Mouse (Mus musculus) embryonic facial prominence, embryonic 15.5 days (tissue): ENCODE results near the gene Dnal1. TPM values are rescaled to one million over a fixed set of nuclear protein-coding genes. Genes with fewer than 3 reads are reported as not detected.

Experiments
- ATAC-seq: fragments of 200-750 bp; cut with Nextera tagmentation; 2 replicates; pipeline ENCODE4 v1.8.0; 2017; ENCODE audit warnings: low read depth, moderate TSS enrichment; ENCODE audit not compliant: insufficient number of reproducible peaks, low FRiP score, low TSS enrichment
- H3K27ac ChIP-seq: fragments of 300-500 bp; sonication (generic); replicated peaks from 2 replicates; pipeline ENCODE4 v1.5.1; 2015; ENCODE audit warnings: mild to moderate bottlenecking, inconsistent platforms
- H3K27me3 ChIP-seq: fragments of 300-500 bp; sonication (generic); 2 replicates; pipeline ENCODE4 v1.6.1; 2015; ENCODE audit warnings: inconsistent platforms
- H3K36me3 ChIP-seq: fragments of 300-500 bp; sonication (generic); 2 replicates; pipeline ENCODE4 v1.6.1; 2015; ENCODE audit warnings: mild to moderate bottlenecking, inconsistent platforms
- H3K4me1 ChIP-seq: fragments of 300-500 bp; sonication (generic); 2 replicates; pipeline ENCODE4 v1.6.1; 2015; ENCODE audit warnings: inconsistent platforms
- H3K4me2 ChIP-seq: fragments of 300-500 bp; sonication (generic); replicated peaks from 2 replicates; pipeline ENCODE4 v1.6.1; 2015; ENCODE audit warnings: mild to moderate bottlenecking, inconsistent platforms
- H3K4me3 ChIP-seq: fragments of 300-500 bp; sonication (generic); replicated peaks from 2 replicates; pipeline ENCODE4 v1.5.1; 2015; ENCODE audit warnings: mild to moderate bottlenecking, inconsistent platforms
- H3K9ac ChIP-seq: fragments of 300-500 bp; sonication (generic); 2 replicates; pipeline ENCODE4 v1.6.1; 2015; ENCODE audit warnings: inconsistent platforms
- H3K9me3 ChIP-seq: fragments of 300-500 bp; sonication (generic); replicated peaks from 2 replicates; pipeline ENCODE4 v1.6.1; 2016; ENCODE audit warnings: inconsistent platforms
- WGBS: fragments of 180-500 bp; shearing (Covaris S2); methylation state at CpG from one replicate; pipeline ENCODE4 v1.1.7; 2015; 5-methylcytosine and 5-hydroxymethylcytosine counted together
- polyA plus RNA-seq: library from polyadenylated mRNA; unstranded; fragments of >200 nt; fragmentation: Nextera tagmentation; extraction: Ambion mirVana; gene quantifications from 2 replicates; pipeline ENCODE4 v1.2.1, GENCODE M21; 2015

Dnal1 gene
- polyA plus RNA-seq, 1 experiment from 2014 or later = 6.0 TPM

DNA sequence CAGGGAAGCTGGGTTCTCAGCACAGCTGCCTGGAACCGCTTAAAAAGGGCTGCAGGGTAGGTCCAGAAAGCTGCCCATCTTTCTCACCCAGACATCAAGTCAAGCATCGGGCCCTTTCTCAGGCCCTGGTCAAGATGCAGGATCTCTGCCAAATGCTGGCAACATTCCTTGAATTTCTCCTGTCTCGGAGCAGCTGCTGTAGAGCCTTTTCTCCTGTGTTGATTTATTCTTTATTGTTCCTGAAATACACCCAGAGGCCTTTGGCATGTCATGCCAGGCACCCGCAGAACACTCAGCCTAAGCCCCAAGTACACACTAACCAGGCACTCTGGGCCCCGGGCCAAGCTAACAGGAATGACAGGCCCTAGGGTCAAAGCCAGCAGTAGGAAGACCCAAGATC, 72.8 kb downstream of the Dnal1 start:
- no peak overlapping the region for H3K9ac ChIP-seq
- peak overlapping the region; percentile 81 for H3K27ac ChIP-seq
- no peaks in the 10 kb centered on the region for H3K9me3 ChIP-seq
- H3K27me3 ChIP-seq = no peaks in the 10 kb centered on the region
- H3K36me3 ChIP-seq = 0 out of 2 replicates have a peak, but pooled peaks cover 8% of the 10 kb centered on the region
- H3K4me3 ChIP-seq = no peak overlapping the region
- ATAC-seq = 0 out of 2 replicates have a peak, but pooled peaks have one; percentile 17
- H3K4me2 ChIP-seq = peak overlapping the region; percentile 15; the same call in 1 of the 2 replicates
- H3K4me1 ChIP-seq = peaks cover 78% of the 10 kb centered on the region
- 51% methylated on average over 5 of the region's 5 CpGs for WGBS

DNA sequence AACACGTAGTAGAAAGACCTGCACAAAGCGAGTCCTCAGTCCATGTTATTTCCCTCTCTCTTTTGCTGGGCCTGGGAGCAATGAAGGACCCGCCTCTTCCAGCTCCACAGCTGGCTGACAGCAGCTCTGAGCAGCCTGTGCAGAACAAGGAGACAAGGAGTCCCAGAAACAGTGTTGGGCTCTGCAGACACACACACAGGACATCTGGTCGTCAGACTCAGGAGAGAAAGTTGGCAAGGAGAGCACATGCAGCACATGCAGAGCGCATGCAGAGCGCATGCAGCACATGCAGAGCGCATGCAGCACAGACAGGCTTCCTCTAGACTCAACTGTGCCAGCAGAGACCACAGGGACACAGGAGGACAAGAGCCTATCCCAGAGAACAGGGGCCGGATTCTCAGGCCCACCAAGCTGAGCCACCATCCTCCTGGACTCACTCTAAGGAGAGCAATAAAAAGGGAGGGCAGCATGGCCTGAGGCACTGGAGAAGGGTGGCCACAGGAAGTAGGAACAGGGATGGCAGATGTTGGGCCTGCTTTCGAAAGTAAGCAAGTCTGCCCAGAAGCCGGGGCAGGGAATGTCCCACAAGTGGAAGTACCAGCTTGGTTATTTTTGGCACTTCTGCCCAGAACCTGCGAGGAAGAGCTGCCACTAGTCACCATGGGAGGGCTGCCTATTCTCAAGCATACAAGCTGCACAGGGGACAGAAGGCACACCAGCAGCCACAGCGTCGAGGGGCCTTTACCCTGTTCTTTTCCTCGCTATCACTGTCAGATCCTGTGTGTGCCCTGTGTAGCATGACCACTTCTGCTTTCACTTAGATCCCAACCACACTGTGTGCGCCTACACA, 73.8 kb downstream of the Dnal1 start:
- 36% methylated on average over 15 of the region's 15 CpGs for WGBS
- Histone ChIP-seq H3K4me3 (no peak overlapping the region), H3K9ac (no peak overlapping the region), H3K9me3 (no peaks in the 10 kb centered on the region), H3K27ac (peak overlapping the region; percentile 81), H3K27me3 (no peaks in the 10 kb centered on the region), H3K36me3 (0 out of 2 replicates have a peak, but pooled peaks cover 8% of the 10 kb centered on the region), H3K4me1 (peaks cover 86% of the 10 kb centered on the region), H3K4me2 (peak overlapping the region; percentile 15; the same call in 1 of the 2 replicates)
- peak; percentile 72 for ATAC-seq

DNA sequence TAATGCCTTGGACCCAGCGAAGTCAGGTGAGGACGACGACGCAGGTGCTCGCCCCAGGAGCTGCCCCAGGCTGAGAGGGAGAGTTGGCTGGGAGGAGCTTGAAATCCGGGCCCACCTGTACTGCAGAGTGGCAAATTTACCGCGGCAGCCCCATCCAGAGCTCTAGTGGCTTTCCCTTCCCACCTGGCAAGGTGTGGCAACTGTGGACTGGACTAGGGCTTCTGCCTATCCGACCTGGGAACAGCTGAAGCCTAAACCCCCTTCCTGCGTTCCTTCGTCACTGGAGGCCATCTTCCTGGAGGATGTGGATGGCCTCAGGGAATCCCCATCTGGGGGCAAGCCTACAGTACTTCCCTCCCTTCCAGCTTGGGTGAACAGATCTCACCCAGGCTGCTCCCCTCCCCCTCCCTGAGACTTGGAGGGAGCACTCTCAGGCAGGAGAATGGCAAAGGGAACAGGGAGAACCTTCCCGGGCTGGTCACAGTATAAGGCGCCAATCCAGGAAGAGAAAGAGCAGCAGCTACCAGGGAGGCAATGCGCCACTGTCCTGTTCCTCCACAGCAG, 74.8 kb downstream of the Dnal1 start:
- 0 out of 2 replicates have a peak overlapping the region, but pooled peaks have one; percentile 6 for H3K9ac ChIP-seq
- no peaks in the 10 kb centered on the region for H3K9me3 ChIP-seq
- no peaks in the 10 kb centered on the region for H3K27me3 ChIP-seq
- 0 out of 2 replicates have a peak overlapping the region, but pooled peaks have one; percentile 21 for H3K4me2 ChIP-seq
- H3K4me1 ChIP-seq = peaks cover 86% of the 10 kb centered on the region
- H3K36me3 ChIP-seq = 0 out of 2 replicates have a peak, but pooled peaks cover 8% of the 10 kb centered on the region
- peak overlapping the region; percentile 81 for H3K27ac ChIP-seq
- H3K4me3 ChIP-seq = no peak overlapping the region
- ATAC-seq = no peak
- WGBS = 47% methylated on average over 14 of the region's 14 CpGs

DNA sequence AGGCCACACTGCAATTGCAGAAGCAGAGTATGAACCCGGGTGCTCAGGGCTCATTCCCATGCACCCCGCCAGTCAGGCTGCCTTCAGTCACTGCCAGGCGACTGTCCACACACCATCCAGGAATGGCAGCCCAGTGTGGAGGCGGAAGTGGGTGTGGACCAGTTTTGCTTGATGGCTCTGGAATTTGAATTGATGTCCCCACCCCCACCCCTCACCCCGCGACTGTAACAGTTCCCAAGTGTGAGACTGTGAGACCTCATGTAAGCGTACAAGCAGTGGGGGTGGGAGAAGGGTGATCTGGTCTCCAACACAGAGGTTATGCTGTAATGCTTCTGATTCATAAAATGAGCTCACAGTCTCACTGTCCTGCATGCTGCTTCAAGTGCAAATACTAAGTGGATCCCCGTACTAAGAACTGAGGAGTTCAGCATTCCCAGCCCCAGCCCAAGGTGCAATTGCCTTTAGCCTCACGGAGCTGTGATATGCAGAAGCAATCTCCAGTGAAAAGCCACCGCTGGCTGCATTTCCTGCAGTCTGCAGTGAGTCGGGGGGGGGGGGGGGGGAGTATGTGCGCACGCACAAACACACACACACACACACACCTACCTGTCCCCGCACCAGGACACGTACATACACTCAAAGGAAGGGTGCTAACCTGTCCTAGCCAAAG, 76.1 kb downstream of the Dnal1 start:
- Histone ChIP-seq H3K9me3 (no peaks in the 10 kb centered on the region), H3K27me3 (no peaks in the 10 kb centered on the region), H3K4me3 (no peak overlapping the region), H3K4me1 (peaks cover 89% of the 10 kb centered on the region), H3K27ac (no peak overlapping the region), H3K4me2 (peak overlapping the region; percentile 21), H3K9ac (no peak overlapping the region), H3K36me3 (0 out of 2 replicates have a peak, but pooled peaks cover 8% of the 10 kb centered on the region)
- WGBS = 48% methylated on average over 15 of the region's 15 CpGs
- no peak for ATAC-seq

DNA sequence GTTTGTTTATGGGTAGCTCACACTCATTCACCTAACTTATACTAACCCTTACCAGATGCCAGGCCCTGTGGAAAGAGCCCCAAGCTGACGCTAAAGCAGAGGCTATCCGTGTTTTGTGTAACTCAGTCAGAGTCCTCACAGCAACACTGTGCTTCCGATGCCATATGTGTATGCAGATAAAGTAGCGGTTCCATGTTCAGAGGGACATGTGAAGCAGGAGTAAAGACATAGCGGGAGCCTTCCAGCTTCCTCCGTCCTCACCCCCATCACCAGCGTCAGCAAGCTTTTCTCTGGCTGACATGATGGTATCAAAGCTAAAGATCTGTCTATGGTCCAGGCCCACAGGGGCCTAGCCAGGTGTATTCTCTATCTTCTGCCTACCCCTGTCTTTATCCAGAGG, 77.0 kb downstream of the Dnal1 start:
- H3K36me3 ChIP-seq = 0 out of 2 replicates have a peak, but pooled peaks cover 6% of the 10 kb centered on the region
- no peaks in the 10 kb centered on the region for H3K27me3 ChIP-seq
- H3K4me2 ChIP-seq = peak overlapping the region; percentile 91
- H3K27ac ChIP-seq = no peak overlapping the region
- H3K9ac ChIP-seq = no peak overlapping the region
- ATAC-seq = no peak
- H3K4me3 ChIP-seq = no peak overlapping the region; the same call in 1 of the 2 replicates
- peaks cover 88% of the 10 kb centered on the region for H3K4me1 ChIP-seq
- H3K9me3 ChIP-seq = no peaks in the 10 kb centered on the region
- WGBS = 55% methylated on average over 7 of the region's 7 CpGs

DNA sequence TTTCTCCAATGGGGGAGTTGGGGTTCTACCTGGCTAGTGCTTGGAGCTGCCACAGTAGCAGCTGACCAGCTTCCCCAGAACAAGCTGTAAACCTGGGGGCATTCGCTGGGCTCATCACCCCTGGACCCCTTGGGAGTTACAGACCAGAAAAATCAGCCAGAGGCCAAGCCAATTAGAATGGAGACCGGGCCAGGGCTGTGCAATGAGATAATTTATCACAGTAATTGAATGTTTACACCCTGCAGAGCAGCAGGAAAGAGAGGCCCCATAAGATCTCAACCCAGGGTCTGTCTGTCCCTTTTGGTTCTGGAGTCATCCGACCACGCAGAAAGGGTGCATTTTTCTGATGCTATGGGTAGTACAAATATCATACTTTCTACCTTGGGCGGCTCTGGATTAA, 77.6 kb downstream of the Dnal1 start:
- Histone ChIP-seq H3K27ac (no peak overlapping the region), H3K4me1 (peaks cover 87% of the 10 kb centered on the region), H3K36me3 (0 out of 2 replicates have a peak, but pooled peaks cover under 1% of the 10 kb centered on the region), H3K4me2 (peak overlapping the region; percentile 91), H3K4me3 (peak overlapping the region; percentile 77), H3K9me3 (no peaks in the 10 kb centered on the region), H3K27me3 (no peaks in the 10 kb centered on the region), H3K9ac (no peak overlapping the region)
- ATAC-seq = no peak
- 31% methylated on average over 5 of the region's 5 CpGs for WGBS

DNA sequence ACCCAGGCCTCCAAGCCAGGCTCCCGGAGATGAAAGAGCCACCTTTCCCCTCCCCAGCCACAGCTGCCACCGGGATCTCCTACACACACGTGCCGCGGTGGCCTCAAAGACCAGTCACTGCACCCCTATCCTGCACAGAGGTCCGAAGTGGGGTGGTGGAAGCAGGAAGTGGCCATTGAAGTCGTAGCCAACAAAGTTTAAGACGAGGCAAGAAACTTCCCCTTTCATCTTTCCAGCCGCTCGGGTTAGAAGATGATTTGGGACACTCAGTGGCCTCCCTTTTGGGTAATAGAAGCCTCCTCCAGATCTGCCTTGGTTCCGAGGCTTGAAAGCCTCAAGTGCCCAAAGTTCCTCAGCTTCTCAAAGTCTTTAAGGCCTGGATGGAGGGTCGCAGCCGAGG, 78.1 kb downstream of the Dnal1 start:
- WGBS = 4% methylated on average over 13 of the region's 13 CpGs
- H3K27ac ChIP-seq = peak overlapping the region; percentile 99
- peaks cover 86% of the 10 kb centered on the region for H3K4me1 ChIP-seq
- no peaks in the 10 kb centered on the region for H3K9me3 ChIP-seq
- no peak for ATAC-seq
- H3K9ac ChIP-seq = peak overlapping the region; percentile 88
- H3K27me3 ChIP-seq = no peaks in the 10 kb centered on the region
- no peaks in the 10 kb centered on the region for H3K36me3 ChIP-seq
- peak overlapping the region; percentile 77 for H3K4me3 ChIP-seq
- H3K4me2 ChIP-seq = peak overlapping the region; percentile 91

DNA sequence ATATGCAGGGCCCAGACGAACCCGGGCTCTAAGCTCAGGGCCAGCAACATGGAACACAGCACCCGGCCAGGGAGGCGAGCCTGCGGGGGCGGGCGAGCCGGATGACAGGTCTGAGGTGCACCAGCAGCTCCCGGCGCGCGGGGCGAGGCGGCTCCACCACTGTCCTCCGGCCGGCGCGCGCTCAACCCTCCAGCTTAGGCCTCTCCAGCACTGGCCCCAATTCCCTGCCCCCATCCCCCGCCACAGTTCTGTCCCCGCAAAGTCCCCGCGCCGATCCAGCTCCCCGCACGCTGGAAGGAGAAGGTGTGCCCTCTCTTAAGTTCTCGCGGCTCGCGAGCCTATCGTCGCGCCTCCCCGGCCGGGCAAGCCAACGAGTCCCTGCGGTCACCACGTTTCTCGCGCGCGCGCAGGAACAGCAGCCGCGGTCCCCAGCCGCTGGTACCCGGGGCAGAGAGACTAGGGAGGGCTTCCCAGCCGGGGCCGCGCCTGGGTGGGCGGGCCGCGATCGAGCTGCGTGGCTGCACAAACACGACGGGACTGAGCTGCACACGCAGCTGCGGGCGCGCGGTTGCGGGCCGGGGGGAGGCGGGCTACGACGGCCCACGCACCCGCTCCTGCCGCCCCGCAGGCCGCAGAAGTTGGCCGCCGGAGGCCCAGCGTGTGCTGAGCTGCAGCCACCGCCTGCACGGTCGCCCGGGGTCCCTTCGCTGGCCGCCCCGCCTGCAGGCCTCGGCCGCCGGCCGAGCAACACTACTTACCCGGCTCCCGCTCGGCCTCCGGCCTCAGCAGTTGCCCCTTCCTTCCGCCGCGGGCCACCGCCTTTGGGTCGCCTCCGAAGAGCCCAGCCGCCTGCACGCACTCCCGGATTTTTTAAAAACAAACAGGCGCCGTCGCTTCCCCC, 78.8 kb downstream of the Dnal1 start:
- no peaks in the 10 kb centered on the region for H3K36me3 ChIP-seq
- peak; percentile 15; the same call in 1 of the 2 replicates for ATAC-seq
- peak overlapping the region; percentile 91 for H3K4me2 ChIP-seq
- H3K9me3 ChIP-seq = no peaks in the 10 kb centered on the region
- no peaks in the 10 kb centered on the region for H3K27me3 ChIP-seq
- peak overlapping the region; percentile 88 for H3K9ac ChIP-seq
- H3K4me1 ChIP-seq = peaks cover 85% of the 10 kb centered on the region
- H3K4me3 ChIP-seq = peak overlapping the region; percentile 77
- WGBS = under 1% methylated on average over 98 of the region's 102 CpGs
- H3K27ac ChIP-seq = peak overlapping the region; percentile 99

DNA sequence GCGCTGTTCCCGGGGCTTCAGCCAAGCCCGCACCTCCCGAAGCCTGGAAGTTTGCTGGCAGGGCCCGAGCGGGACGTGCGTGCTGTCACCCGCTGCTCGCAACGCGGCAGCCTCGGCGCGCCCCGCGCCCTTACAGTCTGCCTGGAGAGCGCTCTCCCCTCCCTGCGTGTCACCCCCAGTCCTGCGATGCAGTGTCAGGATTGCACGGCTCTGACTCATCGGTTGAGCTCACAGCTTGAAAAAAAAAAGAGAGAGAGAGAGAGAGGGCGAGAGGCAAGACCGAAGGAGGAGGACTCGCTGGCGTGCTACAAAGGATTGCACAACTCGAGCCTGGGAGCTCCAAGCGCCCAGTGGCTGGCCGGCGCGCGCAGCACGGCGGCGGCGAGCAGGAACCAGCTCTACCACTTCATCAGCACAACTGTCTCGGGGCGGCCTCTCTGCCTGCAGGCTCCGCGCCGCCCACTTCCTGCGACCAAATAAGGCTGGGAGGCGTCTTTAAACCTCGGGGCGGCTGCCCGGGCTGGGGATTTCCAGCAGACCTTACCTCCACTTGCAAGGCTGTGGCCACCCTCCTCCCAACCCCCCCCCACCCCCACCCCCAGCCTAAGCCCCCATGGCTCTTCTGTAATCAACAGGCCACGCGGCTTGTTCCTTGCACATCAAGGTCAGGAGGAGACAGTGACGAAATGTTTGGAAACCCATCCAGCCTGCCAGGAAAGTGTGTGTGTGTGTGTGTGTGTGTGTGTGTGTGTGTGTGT, 79.7 kb downstream of the Dnal1 start:
- Histone ChIP-seq H3K4me1 (peaks cover 84% of the 10 kb centered on the region), H3K36me3 (no peaks in the 10 kb centered on the region)
- WGBS = 0% methylated on average over 49 of the region's 49 CpGs

More for the DNA sequence above, 79.7 kb downstream of the Dnal1 start:
- H3K27me3 ChIP-seq = no peaks in the 10 kb centered on the region
- no peaks in the 10 kb centered on the region for H3K9me3 ChIP-seq
- H3K27ac ChIP-seq = peak overlapping the region; percentile 99
- H3K9ac ChIP-seq = peak overlapping the region; percentile 88
- H3K4me3 ChIP-seq = peak overlapping the region; percentile 77
- H3K4me2 ChIP-seq = peak overlapping the region; percentile 91
- ATAC-seq = peak; percentile 90
